Mouse (Mus musculus) adrenal gland, postnatal 0 days (tissue): ENCODE measurements around the gene Sult2a1. TPM values are rescaled to one million over a fixed set of nuclear protein-coding genes. Genes with fewer than 3 reads are reported as not detected.

Source experiments
- polyA plus RNA-seq: library from polyadenylated mRNA; unstranded; fragments of >200 nt; fragmentation: Nextera tagmentation; extraction: Ambion mirVana; gene quantifications from 2 replicates; pipeline ENCODE4 v1.2.1, GENCODE M21; 2015

Gene Sult2a1
- 4.4 and 6.8 TPM in 2 replicates for polyA plus RNA-seq

DNA sequence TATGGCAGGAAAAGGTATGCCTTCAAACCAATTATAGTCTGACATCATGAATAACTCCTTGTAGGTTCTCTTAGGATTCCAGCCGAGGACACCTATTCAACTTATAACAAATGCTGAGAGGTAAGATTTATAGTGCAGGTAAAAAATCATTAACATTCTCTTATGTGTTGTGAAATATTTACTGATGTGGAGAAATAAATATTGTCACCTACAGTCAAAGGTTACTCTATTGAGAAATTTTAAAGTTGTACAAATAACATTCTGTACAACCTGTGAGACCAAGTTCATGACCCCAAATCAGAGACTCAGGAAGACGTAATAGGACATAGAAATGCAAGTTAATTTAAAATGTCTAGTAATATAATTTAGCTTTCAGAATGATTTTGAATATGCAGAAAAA is at the start of gene Sult2a1:
Gene Sult2a1, minus strand, starts transcription at position 101 of the 400 bp plus-strand sequence.

Other genes starting within 250 kb of the Sult2a1 start
- gene Sult2a5, start 213.4 kb downstream of the Sult2a1 start, polyA plus RNA-seq, result 0.28 TPM in 1 of 2 replicates, not detected in the other
- gene Sult2a2, start 103.9 kb downstream of the Sult2a1 start, polyA plus RNA-seq, result 1.9 and 3.7 TPM in 2 replicates
- not detected in 2 replicates for gene Sult2a4, start 152.2 kb upstream of the Sult2a1 start, polyA plus RNA-seq